Mouse (Mus musculus): ENCODE results near the gene Efhc1.
A peak's percentile ranks its signal among the peaks of the same experiment; 100 is the strongest.

The Efhc1 gene

GRCm38 (mm10) chr1:21010282-21010800, 58.9 kb downstream of the Efhc1 start:
- DNase-seq = no peak

GRCm38 (mm10) chr1:21014463-21014862, 63.0 kb downstream of the Efhc1 start:
- peak; percentile 6 for DNase-seq

- DNase-seq = no peak
Measured at GRCm38 (mm10) chr1:21023101-21023500, 71.7 kb downstream of the Efhc1 start.

- DNase-seq = no peak
Measured at GRCm38 (mm10) chr1:21025203-21025602, 73.8 kb downstream of the Efhc1 start.

- DNase-seq = no peak
Measured at GRCm38 (mm10) chr1:21026534-21026933, 75.1 kb downstream of the Efhc1 start.

- DNase-seq = no peak
Measured at GRCm38 (mm10) chr1:21029000-21029399, 77.6 kb downstream of the Efhc1 start.

- no peak for DNase-seq
Measured at GRCm38 (mm10) chr1:21031650-21032049, 80.2 kb downstream of the Efhc1 start.

GRCm38 (mm10) chr1:21033065-21033791, 81.8 kb downstream of the Efhc1 start:
- no peak for DNase-seq

- no peak for DNase-seq
Measured at GRCm38 (mm10) chr1:21033792-21034119, 82.3 kb downstream of the Efhc1 start.

GRCm38 (mm10) chr1:21035878-21036277, 84.5 kb downstream of the Efhc1 start:
- DNase-seq = no peak

GRCm38 (mm10) chr1:21037881-21038601, 86.6 kb downstream of the Efhc1 start:
- DNase-seq = no peak

GRCm38 (mm10) chr1:21039564-21039963, 88.1 kb downstream of the Efhc1 start:
- DNase-seq = no peak

- no peak for DNase-seq
Measured at GRCm38 (mm10) chr1:21040173-21040572, 88.7 kb downstream of the Efhc1 start.
